ENCODE assay signal across 7 mouse cellular contexts in the genomic region with DNA sequence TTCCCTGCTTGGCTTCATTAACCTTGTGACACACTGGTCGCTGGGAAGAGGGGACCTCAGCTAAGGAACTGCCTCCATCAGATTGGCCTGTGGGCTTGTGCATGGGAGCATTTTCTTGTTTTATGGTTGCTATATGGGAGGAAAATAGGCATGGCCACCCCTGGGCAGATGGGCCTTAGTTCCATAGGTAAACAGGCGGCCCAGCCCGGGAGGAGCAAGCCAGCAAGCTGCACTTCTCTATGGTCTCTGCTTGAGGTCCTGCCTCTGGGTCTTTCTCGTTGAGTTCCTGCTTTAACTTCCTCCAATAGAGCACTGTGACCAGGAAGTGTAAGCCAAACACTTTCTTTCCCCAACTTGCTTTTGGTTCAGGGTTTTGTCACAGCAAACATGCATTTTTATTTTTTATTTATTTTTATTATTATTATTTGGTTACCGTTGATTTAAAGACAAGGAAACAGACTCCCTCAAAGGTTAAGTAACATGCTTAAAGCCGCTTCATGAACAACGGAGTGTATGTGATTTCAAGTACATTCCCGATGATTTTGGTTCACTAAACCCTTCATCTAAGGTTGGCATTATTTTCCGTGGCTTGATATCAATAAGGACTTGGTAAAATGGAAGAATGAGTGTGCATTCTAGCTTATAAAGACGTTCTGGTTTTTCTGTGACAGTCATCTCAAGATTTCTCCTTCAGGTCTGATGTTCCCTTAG. TPM values are rescaled to one million over a fixed set of nuclear protein-coding genes. Genes with fewer than 3 reads are reported as not detected.
A peak's percentile ranks its signal among the peaks of the same experiment; 100 is the strongest.
DNase-seq lines count a peak whose midpoint lies in the region; ATAC-seq and TF ChIP-seq lines count a peak whose summit lies in the region.

No protein-coding gene starts in this region.

- peaks cover 3% of the 10 kb centered on the region for H3K4me1 ChIP-seq in testis, adult 2 months (ENCODE audit: control insufficient read depth, insufficient read depth, low read length)
- H3K4me1 ChIP-seq in embryonic facial prominence, embryonic 13.5 days, result peaks cover 16% of the 10 kb centered on the region
- H3K4me1 ChIP-seq in liver, embryonic 14.5 days (replicated peaks; ENCODE audit: control insufficient read depth in 2 of 2, insufficient read depth in 2 of 2, low read length in 1 of 2), result peaks cover 5 to 6% of the 10 kb centered on the region in 2 experiments; a peak in 3 of 4 replicates
- H3K4me1 ChIP-seq in neural tube, embryonic 12.5 days, result peaks cover 17% of the 10 kb centered on the region

- peak overlapping the region; percentile 75 for H3K4me2 ChIP-seq in embryonic facial prominence, embryonic 13.5 days
- peak overlapping the region; percentile 81 for H3K4me2 ChIP-seq in liver, embryonic 14.5 days (ENCODE audit: low read depth)
- peak overlapping the region; percentile 67 for H3K4me2 ChIP-seq in neural tube, embryonic 12.5 days (replicated peaks)

- no peak for TF ChIP-seq POLR2A in testis, adult 2 months (IDR thresholded peaks at IDR 0.05; ENCODE audit: control insufficient read depth, low read depth, low read length)

- peak overlapping the region; percentile 92 for H3K4me3 ChIP-seq in testis, adult 2 months (ENCODE audit: control insufficient read depth, low read depth, low read length)
- H3K4me3 ChIP-seq in embryonic facial prominence, embryonic 13.5 days, result peak overlapping the region; percentile 78
- peak overlapping the region; percentile 78 to 94 for H3K4me3 ChIP-seq in liver, embryonic 14.5 days (ENCODE audit: insufficient read depth in 1 of 2, low read depth in 2 of 2, low read length in 2 of 2)
- peak overlapping the region; percentile 63 for H3K4me3 ChIP-seq in neural tube, embryonic 12.5 days

- peak overlapping the region; percentile 67 for H3K27ac ChIP-seq in testis, adult 2 months (ENCODE audit: control insufficient read depth, insufficient read depth, low read depth, low read length)
- peak overlapping the region; percentile 92 for H3K27ac ChIP-seq in embryonic facial prominence, embryonic 13.5 days
- H3K27ac ChIP-seq in liver, embryonic 14.5 days, result peak overlapping the region; percentile 47
- no peak overlapping the region for H3K27ac ChIP-seq in neural tube, embryonic 12.5 days

- H3K9ac ChIP-seq in embryonic facial prominence, embryonic 13.5 days, result peak overlapping the region; percentile 82
- peak overlapping the region; percentile 61 for H3K9ac ChIP-seq in liver, embryonic 14.5 days (replicated peaks)
- peak overlapping the region; percentile 60; the same call in 1 of the 2 replicates for H3K9ac ChIP-seq in neural tube, embryonic 12.5 days

- peak; percentile 29; the same call in 1 of the 2 replicates for ATAC-seq in embryonic facial prominence, embryonic 13.5 days (ENCODE audit: insufficient number of reproducible peaks, insufficient read depth, low FRiP score, low TSS enrichment, low read depth)
- ATAC-seq in hematopoietic stem cell, adult 5-6 weeks (replicated peaks in 1 of 2; ENCODE audit: insufficient read depth in 1 of 2, low FRiP score in 2 of 2, low TSS enrichment in 1 of 2, low read depth in 1 of 2, poor library complexity in 2 of 2, severe bottlenecking in 2 of 2), result peak; percentile 70 to 76
- peak; percentile 57 for ATAC-seq in liver, embryonic 14.5 days (ENCODE audit: insufficient read depth)
- ATAC-seq in neural tube, embryonic 12.5 days (ENCODE audit: low FRiP score, low read depth), result peak; percentile 57

- no peaks in the 10 kb centered on the region for H3K9me3 ChIP-seq in embryonic facial prominence, embryonic 13.5 days
- no peaks in the 10 kb centered on the region for H3K9me3 ChIP-seq in liver, embryonic 14.5 days (ENCODE audit: control insufficient read depth, low read length)
- no peaks in the 10 kb centered on the region for H3K9me3 ChIP-seq in neural tube, embryonic 12.5 days

- WGBS in embryonic facial prominence, embryonic 13.5 days, result 63% methylated on average over 10 of the region's 10 CpGs
- WGBS in liver, embryonic 14.5 days (ENCODE audit: insufficient replicate concordance), result 48% methylated on average over 10 of the region's 10 CpGs
- WGBS in neural tube, embryonic 12.5 days, result 60% methylated on average over 10 of the region's 10 CpGs

- no peaks in the 10 kb centered on the region for H3K27me3 ChIP-seq in testis, adult 2 months (ENCODE audit: control insufficient read depth, insufficient read depth, low read length)
- H3K27me3 ChIP-seq in embryonic facial prominence, embryonic 13.5 days, result no peaks in the 10 kb centered on the region
- H3K27me3 ChIP-seq in liver, embryonic 14.5 days (ENCODE audit: control insufficient read depth, insufficient read depth, low read length), result no peaks in the 10 kb centered on the region
- H3K27me3 ChIP-seq in neural tube, embryonic 12.5 days (replicated peaks), result no peaks in the 10 kb centered on the region

- no peak for TF ChIP-seq EP300 in liver, embryonic 14.5 days (IDR thresholded peaks at IDR 0.05; ENCODE audit: low read depth)

- H3K36me3 ChIP-seq in testis, adult 2 months (ENCODE audit: control insufficient read depth, insufficient read depth, low read length), result no peaks in the 10 kb centered on the region
- no peaks in the 10 kb centered on the region for H3K36me3 ChIP-seq in embryonic facial prominence, embryonic 13.5 days
- H3K36me3 ChIP-seq in liver, embryonic 14.5 days (replicated peaks; ENCODE audit: control insufficient read depth, insufficient read depth, low read depth), result no peaks in the 10 kb centered on the region
- no peaks in the 10 kb centered on the region for H3K36me3 ChIP-seq in neural tube, embryonic 12.5 days

- no peak for DNase-seq in testis, postnatal 14 days (ENCODE audit: low spot score)
- DNase-seq in liver, embryonic 14.5 days (ENCODE audit: low read depth in 3 of 3, low spot score in 3 of 3), result peak in 2 of 3 experiments; percentile 9 to 17
- no peak for DNase-seq in natural killer cell, adult 2 months (ENCODE audit: low spot score in 2 of 2)

- TF ChIP-seq CTCF in testis, adult 2 months (IDR thresholded peaks at IDR 0.05; ENCODE audit: control insufficient read depth, insufficient read depth, insufficient replicate concordance, low read depth, low read length), result no peak
- no peak for TF ChIP-seq CTCF in liver, embryonic 14.5 days (IDR thresholded peaks at IDR 0.05; ENCODE audit: low read depth)

RNA-seq across cellular contexts. Expression of a gene that starts 0.7 kb away (rescaled TPM):
- polyA plus RNA-seq in testis, adult 2 months (2012; rRNA removed), result 2.8 and 3.2 TPM in 2 replicates
- 17.3 and 19.6 TPM in 2 replicates for polyA plus RNA-seq in embryonic facial prominence, embryonic 13.5 days (2015; fragmentation: Nextera tagmentation; extraction: Ambion mirVana)
- 8.6 and 11.3 TPM in 2 replicates for total RNA-seq in hematopoietic stem cell, adult 5-6 weeks (2017)
- polyA plus RNA-seq in liver, embryonic 14.5 days (2012; rRNA removed), result 2.1 and 2.6 TPM in 2 replicates
- 4.4 and 4.6 TPM in 2 replicates for polyA plus RNA-seq in liver, embryonic 14.5 days (2014; fragmentation: Nextera tagmentation; extraction: Ambion mirVana)
- polyA plus RNA-seq in neural tube, embryonic 12.5 days (2016; fragmentation: Nextera tagmentation; extraction: Ambion mirVana), result 17.7 and 19.0 TPM in 2 replicates

RNA-seq across cellular contexts. Expression of a gene that starts 50.6 kb away (rescaled TPM):
- 0.58 and 0.66 TPM in 2 replicates for polyA plus RNA-seq in testis, adult 2 months (2012; rRNA removed)
- polyA plus RNA-seq in embryonic facial prominence, embryonic 13.5 days (2015; fragmentation: Nextera tagmentation; extraction: Ambion mirVana), result 13.4 and 14.2 TPM in 2 replicates
- 22.6 and 33.3 TPM in 2 replicates for total RNA-seq in hematopoietic stem cell, adult 5-6 weeks (2017)
- 13.5 and 20.5 TPM in 2 replicates for polyA plus RNA-seq in liver, embryonic 14.5 days (2012; rRNA removed)
- 30.5 and 31.4 TPM in 2 replicates for polyA plus RNA-seq in liver, embryonic 14.5 days (2014; fragmentation: Nextera tagmentation; extraction: Ambion mirVana)
- 3.7 and 4.0 TPM in 2 replicates for polyA plus RNA-seq in neural tube, embryonic 12.5 days (2016; fragmentation: Nextera tagmentation; extraction: Ambion mirVana)

Comparison
In these comparisons a context has a peak if more than half of its experiments do, and no peak if none do; other contexts are left out.
1. DNase-seq: peak in liver, embryonic 14.5 days (2 of 3); none in testis, postnatal 14 days (single experiment) and natural killer cell, adult 2 months (0 of 2).
2. Peak in every context shown above with its lines, with median percentiles within 50 percentile points of each other: H3K4me3 ChIP-seq, ATAC-seq, H3K4me2 ChIP-seq and H3K9ac ChIP-seq.